1 mouse cellular context compared by ENCODE assay signal in genomic region chr4:140701049-140701715, GRCm38 (mm10).
TF ChIP-seq lines count a peak whose summit lies in the region.

No protein-coding gene starts in this region.

TF ChIP-seq in CH12.LX, 34 proteins besides CTCF, POLR2A, EP300 and RAD21 (continued from another document):
- TF ChIP-seq JUN (IDR thresholded peaks at IDR 0.05; ENCODE audit: insufficient read depth, low read depth, low read length), result no peak
- no peak for TF ChIP-seq MAFK (IDR thresholded peaks at IDR 0.05; ENCODE audit: insufficient replicate concordance, low read length)
- TF ChIP-seq JUND (conservative IDR thresholded peaks at IDR 0.05; ENCODE audit: low read depth, low read length), result no peak
- TF ChIP-seq POLR2AphosphoS2 (IDR thresholded peaks at IDR 0.05; ENCODE audit: low read depth, low read length), result no peak
- peak; percentile 60; the same call in 1 of the 2 replicates for TF ChIP-seq UBTF (IDR thresholded peaks at IDR 0.05; ENCODE audit: low read depth, low read length)
- TF ChIP-seq CHD1 (IDR thresholded peaks at IDR 0.05; ENCODE audit: low read depth, low read length), result peak; percentile 95
- peak; percentile 87 for TF ChIP-seq TCF12 (IDR thresholded peaks at IDR 0.05; ENCODE audit: low read depth, low read length)
- peak; percentile 69; the same call in 1 of the 2 replicates for TF ChIP-seq ZMIZ1 (IDR thresholded peaks at IDR 0.05; ENCODE audit: low read depth, low read length)
- TF ChIP-seq CHD2 (IDR thresholded peaks at IDR 0.05; ENCODE audit: low read length), result no peak
- no peak for TF ChIP-seq IRF4 (IDR thresholded peaks at IDR 0.05; ENCODE audit: low read depth, low read length)
- TF ChIP-seq USF2 (conservative IDR thresholded peaks at IDR 0.05; ENCODE audit: low read depth, low read length), result no peak
- TF ChIP-seq MEF2A (IDR thresholded peaks at IDR 0.05; ENCODE audit: borderline replicate concordance, low read depth, low read length), result peak; percentile 62
- TF ChIP-seq MAZ (IDR thresholded peaks at IDR 0.05; ENCODE audit: low read depth, low read length), result no peak
- no peak for TF ChIP-seq E2F4 (IDR thresholded peaks at IDR 0.05; ENCODE audit: insufficient replicate concordance, low read depth, low read length)
- TF ChIP-seq RCOR1 (conservative IDR thresholded peaks at IDR 0.05; ENCODE audit: low read depth, low read length), result no peak
- peak; percentile 33 for TF ChIP-seq MAX (IDR thresholded peaks at IDR 0.05; ENCODE audit: low read length)
- 0 out of 2 replicates have a peak, but pooled peaks have one; percentile 68 for TF ChIP-seq TBP (conservative IDR thresholded peaks at IDR 0.05; ENCODE audit: low read depth, low read length)
- peak; percentile 88 for TF ChIP-seq BHLHE40 (IDR thresholded peaks at IDR 0.05; ENCODE audit: low read depth, low read length)
- TF ChIP-seq MYC (IDR thresholded peaks at IDR 0.05; ENCODE audit: low read depth, low read length), result 0 out of 2 replicates have a peak, but pooled peaks have one; percentile 6
- TF ChIP-seq SMC3 (IDR thresholded peaks at IDR 0.05; ENCODE audit: low read depth, low read length), result no peak
- TF ChIP-seq PAX5 (IDR thresholded peaks at IDR 0.05; ENCODE audit: low read length), result no peak
- TF ChIP-seq ELF1 (IDR thresholded peaks at IDR 0.05; ENCODE audit: low read depth, low read length), result no peak; the same call in 1 of the 2 replicates
- TF ChIP-seq HCFC1 (IDR thresholded peaks at IDR 0.05; ENCODE audit: low read depth, low read length), result 0 out of 2 replicates have a peak, but pooled peaks have one; percentile 29
- TF ChIP-seq NELFE (IDR thresholded peaks at IDR 0.05; ENCODE audit: low read depth, low read length), result peak; percentile 43; the same call in 1 of the 2 replicates
- TF ChIP-seq ZC3H11A (IDR thresholded peaks at IDR 0.05; ENCODE audit: low read depth, low read length), result no peak
- peak; percentile 71 for TF ChIP-seq NRF1 (IDR thresholded peaks at IDR 0.05; ENCODE audit: low read depth, low read length)
- peak; percentile 80 for TF ChIP-seq SIN3A (IDR thresholded peaks at IDR 0.05; ENCODE audit: low read length)
- TF ChIP-seq KAT2A (IDR thresholded peaks at IDR 0.05; ENCODE audit: insufficient replicate concordance, low read length), result peak; percentile 49; the same call in 1 of the 2 replicates
- no peak for TF ChIP-seq USF1 (IDR thresholded peaks at IDR 0.05; ENCODE audit: low read depth, low read length)
